Mouse (Mus musculus) myocyte (in vitro differentiated cells): ENCODE results near the gene Nop58. TPM values are rescaled to one million over a fixed set of nuclear protein-coding genes. Genes with fewer than 3 reads are reported as not detected.

Experiments
- H3K27me3 ChIP-seq: one replicate; pipeline ENCODE4 v1.6.1; 2011; ENCODE audit not compliant: control insufficient read depth, insufficient read depth, insufficient read length
- H3K36me3 ChIP-seq: one replicate; pipeline ENCODE4 v1.6.1; 2011; ENCODE audit not compliant: control insufficient read depth, insufficient read depth
- H3K4me2 ChIP-seq: one replicate; pipeline ENCODE4 v1.6.1; 2011; ENCODE audit warnings: low read depth, control low read depth
- H3K4me3 ChIP-seq: one replicate; pipeline ENCODE4 v1.5.1; 2011; ENCODE audit warnings: mild to moderate bottlenecking, control low read depth, moderate library complexity
- H3K79me2 ChIP-seq: one replicate; pipeline ENCODE4 v1.6.1; 2011; ENCODE audit not compliant: control insufficient read depth, insufficient read depth
- H3ac ChIP-seq: one replicate; pipeline ENCODE4 v1.6.1; 2011; ENCODE audit not compliant: control insufficient read depth, insufficient read length
- CEBPB ChIP-seq: IDR thresholded peaks from 2 replicates; pipeline ENCODE4 v1.6.1; 2011; ENCODE audit warnings: mild to moderate bottlenecking, moderate library complexity; ENCODE audit not compliant: poor library complexity, insufficient read depth, severe bottlenecking
- E2F4 ChIP-seq: IDR thresholded peaks from one replicate; pipeline ENCODE4 v1.6.1; 2011; ENCODE audit warnings: mild to moderate bottlenecking, control low read depth, moderate library complexity; ENCODE audit not compliant: insufficient read depth
- MAX ChIP-seq: IDR thresholded peaks from one replicate; pipeline ENCODE4 v1.6.1; 2011; ENCODE audit warnings: low read depth, mild to moderate bottlenecking, control low read depth
- MYOD1 ChIP-seq, 3 experiments: IDR thresholded peaks; one replicate each; pipeline ENCODE4 v1.6.1; 2011; ENCODE audit warnings: control low read depth in 2 of 3, low read depth in 2 of 3, mild to moderate bottlenecking in 2 of 3, moderate library complexity in 1 of 3; ENCODE audit not compliant: insufficient read length in 2 of 3, control insufficient read depth in 1 of 3
- MYOG ChIP-seq, 3 experiments: IDR thresholded peaks; one replicate each; pipeline ENCODE4 v1.6.1; 2011; ENCODE audit warnings: control low read depth in 2 of 3, low read depth in 2 of 3, mild to moderate bottlenecking in 2 of 3; ENCODE audit not compliant: insufficient read length in 2 of 3, control insufficient read depth in 1 of 3, insufficient read depth in 1 of 3
- POLR2A ChIP-seq: IDR thresholded peaks from one replicate; pipeline ENCODE4 v1.6.1; 2011; ENCODE audit warnings: low read depth, mild to moderate bottlenecking, control low read depth, moderate library complexity; ENCODE audit not compliant: insufficient read length
- POLR2AphosphoS2 ChIP-seq: IDR thresholded peaks from one replicate; pipeline ENCODE4 v1.6.1; 2011; ENCODE audit warnings: low read depth, control low read depth; ENCODE audit not compliant: insufficient read length
- SRF ChIP-seq: IDR thresholded peaks from one replicate; pipeline ENCODE4 v1.6.1; 2011; ENCODE audit warnings: low read depth; ENCODE audit not compliant: control insufficient read depth, insufficient read length
- TCF12 ChIP-seq: IDR thresholded peaks from one replicate; pipeline ENCODE4 v1.6.1; 2011; ENCODE audit warnings: mild to moderate bottlenecking, control low read depth; ENCODE audit not compliant: poor library complexity, insufficient read depth, severe bottlenecking
- TCF3 ChIP-seq: IDR thresholded peaks from one replicate; pipeline ENCODE4 v1.6.1; 2011; ENCODE audit warnings: low read depth, control low read depth; ENCODE audit not compliant: insufficient read length
- USF1 ChIP-seq: IDR thresholded peaks from one replicate; pipeline ENCODE4 v1.6.1; 2011; ENCODE audit warnings: low read depth, mild to moderate bottlenecking, control low read depth, moderate library complexity
- polyA plus RNA-seq: library from polyadenylated mRNA; unstranded; fragments of >200 nt; fragmentation: generic; extraction: Trizol; gene quantifications from one replicate; pipeline ENCODE4 v1.2.1, GENCODE M21; 2012; ENCODE audit warnings: missing spikeins

The Nop58 gene
- polyA plus RNA-seq, 1 experiment, result 56.9 TPM

DNA sequence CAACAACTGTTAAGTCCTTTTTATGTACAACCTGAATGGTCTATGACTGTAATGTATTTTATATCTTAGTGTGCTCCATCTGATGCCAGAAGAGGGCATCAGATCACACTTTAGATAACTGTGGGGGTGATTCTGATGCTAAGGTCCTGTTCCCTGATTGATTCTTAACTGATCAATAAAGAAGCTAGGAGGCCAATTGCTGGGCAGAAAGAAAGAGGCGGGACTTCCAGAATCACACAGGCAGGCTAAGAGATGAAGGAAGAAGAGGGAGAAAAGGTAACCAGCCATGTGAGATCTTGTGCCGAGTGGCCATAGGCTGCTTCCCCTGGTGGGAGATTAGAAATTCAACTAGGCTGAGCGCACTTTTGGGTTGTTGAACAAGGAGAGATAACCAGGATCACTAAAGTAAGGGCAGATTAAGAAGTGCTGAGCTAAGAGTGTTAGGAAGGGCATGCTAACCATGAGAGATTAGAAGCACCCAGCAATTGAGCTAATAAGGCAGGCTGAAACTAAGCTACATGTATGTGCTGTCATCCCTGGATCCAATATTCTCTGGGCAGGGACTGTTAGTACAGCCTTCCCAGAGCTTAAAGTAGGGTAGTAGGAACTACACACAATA is 33.5 kb upstream of the Nop58 start:
- H3K27me3 ChIP-seq, result no peaks in the 10 kb centered on the region
- peaks cover 11% of the 10 kb centered on the region for H3K79me2 ChIP-seq
- H3ac ChIP-seq, result no peak overlapping the region
- no peak overlapping the region for H3K4me3 ChIP-seq
- H3K4me2 ChIP-seq, result no peak overlapping the region
- peaks cover 28% of the 10 kb centered on the region for H3K36me3 ChIP-seq
- no peak for TF ChIP-seq MAX
- TF ChIP-seq USF1, result no peak

DNA sequence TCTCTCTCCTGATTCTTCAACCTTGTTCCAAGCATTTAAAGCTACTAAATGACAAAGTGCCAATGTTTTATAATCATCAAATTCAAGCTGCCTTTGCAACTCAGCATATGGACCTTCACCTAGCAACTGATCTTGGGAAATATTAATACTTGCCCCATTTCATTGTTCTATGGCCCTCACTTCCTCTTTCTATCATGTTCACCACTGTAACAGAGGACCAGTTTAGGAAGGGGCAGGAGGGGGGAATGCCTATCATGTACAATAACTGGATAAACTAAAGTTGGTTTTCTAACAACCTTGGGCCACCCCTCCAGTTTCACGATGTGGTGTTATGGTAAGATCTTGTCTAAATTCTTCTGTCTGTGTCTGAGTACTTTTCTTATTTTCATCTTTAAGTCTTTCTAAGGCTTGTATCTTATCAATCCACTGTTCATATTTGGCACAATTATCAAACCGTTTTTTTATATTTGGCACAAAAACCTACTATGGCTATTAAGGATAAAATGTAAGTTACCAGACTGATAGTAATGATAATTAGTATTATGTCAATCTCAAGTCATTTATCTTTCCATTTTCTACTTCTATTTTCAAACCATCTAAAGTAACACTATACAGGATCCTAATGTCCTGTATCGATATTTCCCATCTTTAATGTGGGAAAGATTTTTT is 31.4 kb upstream of the Nop58 start:
- H3ac ChIP-seq, result no peak overlapping the region
- H3K79me2 ChIP-seq, result peaks cover 32% of the 10 kb centered on the region
- peaks cover 28% of the 10 kb centered on the region for H3K36me3 ChIP-seq
- H3K4me3 ChIP-seq, result no peak overlapping the region
- H3K27me3 ChIP-seq, result no peaks in the 10 kb centered on the region
- no peak overlapping the region for H3K4me2 ChIP-seq
- TF ChIP-seq MYOD1 (IDR thresholded peaks at IDR 0.05; ENCODE audit: control insufficient read depth in 1 of 3, insufficient read length in 2 of 3, low read depth in 2 of 3) (no peak), USF1 (no peak), SRF (no peak), POLR2AphosphoS2 (no peak)

- H3K36me3 ChIP-seq, result peaks cover 17% of the 10 kb centered on the region
- H3ac ChIP-seq, result no peak overlapping the region
- no peak for TF ChIP-seq MYOD1 (IDR thresholded peaks at IDR 0.05; ENCODE audit: control insufficient read depth in 1 of 3, insufficient read length in 2 of 3, low read depth in 2 of 3)
- TF ChIP-seq SRF, result no peak
- no peak overlapping the region for H3K4me2 ChIP-seq
- no peaks in the 10 kb centered on the region for H3K27me3 ChIP-seq
- H3K4me3 ChIP-seq, result no peak overlapping the region
- peaks cover 63% of the 10 kb centered on the region for H3K79me2 ChIP-seq
Measured at GRCm38 (mm10) chr1:59656244-59657171, 28.3 kb upstream of the Nop58 start.

DNA sequence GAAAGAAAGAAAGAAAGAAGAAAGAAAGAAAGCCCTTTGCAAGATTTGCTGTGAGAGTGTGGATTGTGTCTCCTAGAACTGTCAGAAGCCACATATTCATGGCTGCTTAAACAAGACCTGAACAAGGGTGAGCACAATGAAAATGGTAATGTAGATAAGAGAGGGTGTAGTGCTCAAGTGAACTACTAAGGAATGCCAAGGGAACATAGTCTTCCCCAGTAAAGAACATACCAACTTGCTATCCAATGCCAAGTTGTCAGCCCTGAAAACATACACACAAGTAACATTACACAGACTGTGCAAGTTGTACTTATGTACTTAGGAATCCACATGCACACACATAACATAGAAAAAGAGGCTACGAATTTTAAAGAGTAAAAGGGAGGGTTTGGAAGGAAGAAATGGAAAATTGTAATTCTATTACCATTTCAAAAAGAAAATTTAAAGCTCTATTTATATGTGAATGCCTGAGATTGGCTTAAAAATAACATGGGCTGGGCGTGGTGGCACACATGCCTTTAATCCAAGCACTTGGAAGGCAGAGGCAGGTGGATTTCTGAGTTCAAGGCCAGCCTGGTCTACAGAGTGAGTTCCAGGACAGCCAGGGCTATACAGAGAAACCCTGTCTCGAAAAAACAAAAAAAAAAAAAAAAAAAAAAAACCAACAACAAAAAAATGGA is 21.2 kb upstream of the Nop58 start:
- Histone ChIP-seq H3K79me2 (peaks cover 99% of the 10 kb centered on the region), H3ac (no peak overlapping the region), H3K4me2 (no peak overlapping the region), H3K27me3 (no peaks in the 10 kb centered on the region), H3K36me3 (no peaks in the 10 kb centered on the region), H3K4me3 (no peak overlapping the region)
- TF ChIP-seq TCF3, result no peak
- no peak for TF ChIP-seq CEBPB
- TF ChIP-seq USF1, result no peak
- TF ChIP-seq TCF12, result no peak
- TF ChIP-seq E2F4, result no peak
- TF ChIP-seq POLR2AphosphoS2, result no peak

- Histone ChIP-seq H3K36me3 (no peaks in the 10 kb centered on the region), H3ac (no peak overlapping the region), H3K4me2 (peak overlapping the region; percentile 90), H3K79me2 (peaks cover 84% of the 10 kb centered on the region), H3K27me3 (no peaks in the 10 kb centered on the region), H3K4me3 (peak overlapping the region; percentile 93)
- TF ChIP-seq USF1, result no peak
- TF ChIP-seq MYOD1 (IDR thresholded peaks at IDR 0.05; ENCODE audit: control insufficient read depth in 1 of 3, insufficient read length in 2 of 3, low read depth in 2 of 3), result no peak
- TF ChIP-seq TCF3, result no peak
- TF ChIP-seq MAX, result no peak
- TF ChIP-seq MYOG (IDR thresholded peaks at IDR 0.05; ENCODE audit: control insufficient read depth in 1 of 3, insufficient read depth in 1 of 3, insufficient read length in 2 of 3, low read depth in 2 of 3), result no peak
- no peak for TF ChIP-seq SRF
- no peak for TF ChIP-seq POLR2A
- TF ChIP-seq POLR2AphosphoS2, result no peak
Measured at GRCm38 (mm10) chr1:59668871-59669270, 15.9 kb upstream of the Nop58 start.
